Mouse (Mus musculus): ENCODE data around the gene Nek8.

GRCm38 (mm10) chr11:78140665-78141064 is 35.8 kb downstream of the Nek8 start:
- TF ChIP-seq CTCF (IDR thresholded peaks at IDR 0.05; ENCODE audit: low read depth) (no peak), EP300 (IDR thresholded peaks at IDR 0.05; ENCODE audit: low read depth) (no peak)
